Mouse (Mus musculus): ENCODE data around the gene Pcsk4. TPM values are rescaled to one million over a fixed set of nuclear protein-coding genes. Genes with fewer than 3 reads are reported as not detected.
A peak's percentile ranks its signal among the peaks of the same experiment; 100 is the strongest.

Gene Pcsk4
- polyA plus RNA-seq, 1 experiment, result 2.2 TPM

DNA sequence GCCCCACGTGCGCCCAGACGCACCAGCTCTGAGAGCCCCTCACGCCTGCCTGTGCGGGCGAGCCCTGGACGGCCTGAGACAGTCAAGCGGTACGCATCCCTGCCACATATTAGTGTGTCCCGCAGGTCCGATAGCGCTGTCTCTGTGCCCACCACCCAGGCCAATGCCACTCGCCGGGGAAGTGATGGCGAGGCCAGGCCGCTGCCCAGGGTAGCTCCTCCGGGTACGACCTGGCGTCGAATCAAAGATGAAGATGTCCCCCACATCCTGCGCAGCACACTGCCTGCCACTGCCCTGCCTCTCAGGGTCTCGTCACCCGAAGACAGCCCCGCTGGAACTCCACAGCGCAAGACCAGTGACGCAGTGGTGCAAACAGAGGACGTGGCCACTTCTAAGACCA is 14.0 kb downstream of the Pcsk4 start:
- peaks cover 19% of the 10 kb centered on the region for H3K4me1 ChIP-seq (ENCODE audit: control insufficient read depth, insufficient read depth, low read length)
- H3K27ac ChIP-seq (ENCODE audit: insufficient read depth, low read depth, low read length), result no peak overlapping the region
- no peak for TF ChIP-seq CTCF (IDR thresholded peaks at IDR 0.05; ENCODE audit: low read depth, low read length)
- no peak for TF ChIP-seq POLR2A (IDR thresholded peaks at IDR 0.05; ENCODE audit: borderline replicate concordance, low read depth, low read length)
- H3K4me3 ChIP-seq (ENCODE audit: insufficient read depth, low read length), result no peak overlapping the region

DNA sequence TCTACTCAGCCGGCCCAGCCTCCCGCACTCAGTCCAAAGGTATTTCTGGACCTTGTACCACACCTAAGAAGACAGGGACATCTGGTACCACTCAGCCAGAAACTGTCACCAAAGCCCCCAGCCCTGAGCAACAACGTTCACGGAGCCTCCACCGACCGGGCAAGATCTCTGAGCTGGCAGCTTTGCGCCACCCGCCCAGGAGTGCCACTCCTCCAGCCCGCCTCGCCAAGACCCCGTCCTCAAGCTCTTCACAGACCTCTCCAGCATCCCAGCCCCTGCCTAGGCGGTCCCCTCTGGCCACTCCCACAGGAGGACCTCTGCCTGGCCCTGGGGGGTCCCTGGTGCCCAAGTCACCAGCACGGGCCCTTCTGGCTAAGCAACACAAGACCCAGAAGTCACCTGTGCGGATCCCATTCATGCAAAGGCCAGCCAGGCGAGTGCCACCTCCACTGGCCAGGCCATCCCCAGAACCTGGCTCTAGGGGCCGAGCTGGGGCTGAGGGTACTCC is 14.8 kb downstream of the Pcsk4 start:
- TF ChIP-seq CTCF (IDR thresholded peaks at IDR 0.05; ENCODE audit: low read depth, low read length), result no peak
- no peak for TF ChIP-seq POLR2A (IDR thresholded peaks at IDR 0.05; ENCODE audit: borderline replicate concordance, low read depth, low read length)
- H3K27ac ChIP-seq (ENCODE audit: insufficient read depth, low read depth, low read length), result no peak overlapping the region
- H3K4me3 ChIP-seq (ENCODE audit: insufficient read depth, low read length), result no peak overlapping the region
- H3K4me1 ChIP-seq (ENCODE audit: control insufficient read depth, insufficient read depth, low read length), result peaks cover 18% of the 10 kb centered on the region

- Histone ChIP-seq H3K4me1 (ENCODE audit: control insufficient read depth, insufficient read depth, low read length) (peaks cover 13% of the 10 kb centered on the region), H3K4me3 (ENCODE audit: insufficient read depth, low read length) (no peak overlapping the region), H3K27ac (ENCODE audit: insufficient read depth, low read depth, low read length) (no peak overlapping the region)
- TF ChIP-seq CTCF (IDR thresholded peaks at IDR 0.05; ENCODE audit: low read depth, low read length), result no peak
Observed at GRCm38 (mm10) chr10:80313627-80314201, 15.6 kb downstream of the Pcsk4 start.

GRCm38 (mm10) chr10:80312586-80313504 is 16.5 kb downstream of the Pcsk4 start:
- Histone ChIP-seq H3K4me1 (ENCODE audit: control insufficient read depth, insufficient read depth, low read length) (peaks cover 13% of the 10 kb centered on the region), H3K4me3 (ENCODE audit: insufficient read depth, low read length) (no peak overlapping the region), H3K27ac (ENCODE audit: insufficient read depth, low read depth, low read length) (no peak overlapping the region)
- no peak for TF ChIP-seq CTCF (IDR thresholded peaks at IDR 0.05; ENCODE audit: low read depth, low read length)
- TF ChIP-seq POLR2A (IDR thresholded peaks at IDR 0.05; ENCODE audit: borderline replicate concordance, low read depth, low read length), result no peak

DNA sequence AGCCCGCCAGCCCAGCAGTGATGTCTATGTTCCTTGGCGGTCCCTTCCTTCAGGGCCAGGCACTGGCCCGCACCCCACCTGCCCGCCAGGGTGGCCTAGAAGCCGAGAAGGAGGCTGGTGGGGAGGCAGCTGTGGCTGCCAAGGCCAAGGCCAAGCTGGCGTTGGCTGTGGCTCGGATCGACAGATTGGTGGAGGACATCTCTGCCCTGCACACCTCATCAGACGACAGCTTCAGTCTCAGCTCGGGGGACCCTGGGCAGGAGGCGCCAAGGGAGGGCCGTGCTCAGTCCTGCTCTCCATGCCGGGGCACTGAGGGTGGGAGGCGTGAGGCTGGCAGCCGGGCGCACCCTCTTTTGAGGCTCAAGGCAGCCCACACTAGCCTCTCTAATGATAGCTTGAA is 17.7 kb downstream of the Pcsk4 start:
- Histone ChIP-seq H3K4me3 (ENCODE audit: insufficient read depth, low read length) (no peak overlapping the region), H3K4me1 (ENCODE audit: control insufficient read depth, insufficient read depth, low read length) (peaks cover 10% of the 10 kb centered on the region), H3K27ac (ENCODE audit: insufficient read depth, low read depth, low read length) (no peak overlapping the region)
- TF ChIP-seq CTCF (IDR thresholded peaks at IDR 0.05; ENCODE audit: low read depth, low read length) (no peak), POLR2A (IDR thresholded peaks at IDR 0.05; ENCODE audit: borderline replicate concordance, low read depth, low read length) (no peak)

DNA sequence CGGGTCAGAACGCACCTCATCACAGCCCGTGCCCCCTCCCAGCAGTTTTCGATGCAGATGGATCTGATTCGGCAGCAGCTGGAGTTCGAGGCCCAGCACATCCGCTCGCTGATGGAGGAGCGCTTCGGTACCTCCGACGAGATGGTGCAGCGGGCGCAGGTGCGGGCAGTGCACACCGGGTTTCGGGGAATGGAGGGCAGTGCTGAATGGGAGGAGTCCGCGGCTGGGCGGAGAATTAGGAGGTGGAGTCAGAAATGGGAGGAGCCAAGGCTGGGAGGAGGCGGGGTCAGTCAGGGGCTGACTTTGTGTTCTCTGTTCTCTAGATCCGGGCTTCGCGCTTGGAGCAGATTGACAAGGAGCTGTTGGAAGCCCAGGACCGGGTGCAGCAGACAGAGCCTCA is 24.4 kb downstream of the Pcsk4 start:
- Histone ChIP-seq H3K4me3 (ENCODE audit: insufficient read depth, low read length) (peak overlapping the region; percentile 41), H3K27ac (ENCODE audit: insufficient read depth, low read depth, low read length) (no peak overlapping the region), H3K4me1 (ENCODE audit: control insufficient read depth, insufficient read depth, low read length) (no peaks in the 10 kb centered on the region)
- TF ChIP-seq POLR2A (IDR thresholded peaks at IDR 0.05; ENCODE audit: borderline replicate concordance, low read depth, low read length) (no peak), CTCF (IDR thresholded peaks at IDR 0.05; ENCODE audit: low read depth, low read length) (no peak)

- TF ChIP-seq CTCF (IDR thresholded peaks at IDR 0.05; ENCODE audit: low read depth, low read length) (no peak), POLR2A (IDR thresholded peaks at IDR 0.05; ENCODE audit: borderline replicate concordance, low read depth, low read length) (no peak)
- Histone ChIP-seq H3K27ac (ENCODE audit: insufficient read depth, low read depth, low read length) (no peak overlapping the region), H3K4me3 (ENCODE audit: insufficient read depth, low read length) (peak overlapping the region; percentile 41), H3K4me1 (ENCODE audit: control insufficient read depth, insufficient read depth, low read length) (no peaks in the 10 kb centered on the region)
Observed at GRCm38 (mm10) chr10:80304458-80304857, 24.8 kb downstream of the Pcsk4 start.

- Histone ChIP-seq H3K4me3 (ENCODE audit: insufficient read depth, low read length) (no peak overlapping the region), H3K4me1 (ENCODE audit: control insufficient read depth, insufficient read depth, low read length) (no peaks in the 10 kb centered on the region), H3K27ac (ENCODE audit: insufficient read depth, low read depth, low read length) (no peak overlapping the region)
- no peak for TF ChIP-seq CTCF (IDR thresholded peaks at IDR 0.05; ENCODE audit: low read depth, low read length)
- no peak for TF ChIP-seq POLR2A (IDR thresholded peaks at IDR 0.05; ENCODE audit: borderline replicate concordance, low read depth, low read length)
Observed at GRCm38 (mm10) chr10:80302471-80302881, 26.8 kb downstream of the Pcsk4 start.

GRCm38 (mm10) chr10:80302082-80302355 is 27.3 kb downstream of the Pcsk4 start:
- Histone ChIP-seq H3K4me1 (ENCODE audit: control insufficient read depth, insufficient read depth, low read length) (no peaks in the 10 kb centered on the region), H3K4me3 (ENCODE audit: insufficient read depth, low read length) (no peak overlapping the region), H3K27ac (ENCODE audit: insufficient read depth, low read depth, low read length) (no peak overlapping the region)
- TF ChIP-seq POLR2A (IDR thresholded peaks at IDR 0.05; ENCODE audit: borderline replicate concordance, low read depth, low read length) (no peak), CTCF (IDR thresholded peaks at IDR 0.05; ENCODE audit: low read depth, low read length) (no peak)
